Mouse (Mus musculus) intestine, embryonic 14.5 days (tissue): Measurements from ENCODE around the gene Trip12. TPM values are rescaled to one million over a fixed set of nuclear protein-coding genes. Genes with fewer than 3 reads are reported as not detected.

Experiments used
- ATAC-seq: fragments of 200-750 bp; cut with Nextera tagmentation; replicated peaks from 2 replicates; pipeline ENCODE4 v1.8.0; 2017; ENCODE audit warnings: low read depth, moderate number of reproducible peaks, moderate TSS enrichment, moderate library complexity; ENCODE audit not compliant: low FRiP score, low TSS enrichment
- DNase-seq: peaks from one replicate; pipeline ENCODE4 v3.0.0-alpha.2; 2018; ENCODE audit warnings: low spot score
- H3K27ac ChIP-seq: fragments of 300-500 bp; sonication (generic); 2 replicates; pipeline ENCODE4 v1.5.1; 2014; ENCODE audit warnings: low read depth, mild to moderate bottlenecking, control low read depth
- H3K27me3 ChIP-seq: fragments of 300-500 bp; sonication (generic); replicated peaks from 2 replicates; pipeline ENCODE4 v1.6.1; 2014; ENCODE audit warnings: low read length, control low read depth; ENCODE audit not compliant: control insufficient read depth, insufficient read depth
- H3K36me3 ChIP-seq: fragments of 300-500 bp; sonication (generic); 2 replicates; pipeline ENCODE4 v1.6.1; 2014; ENCODE audit warnings: low read length, control low read depth; ENCODE audit not compliant: control insufficient read depth, insufficient read depth
- H3K4me1 ChIP-seq: fragments of 300-500 bp; sonication (generic); replicated peaks from 2 replicates; pipeline ENCODE4 v1.6.1; 2014; ENCODE audit warnings: low read length, control low read depth, mixed read lengths; ENCODE audit not compliant: control insufficient read depth, insufficient read depth
- H3K4me2 ChIP-seq: fragments of 300-500 bp; sonication (generic); 2 replicates; pipeline ENCODE4 v1.6.1; 2014; ENCODE audit warnings: low read length
- H3K4me3 ChIP-seq: fragments of 300-500 bp; sonication (generic); 2 replicates; pipeline ENCODE4 v1.5.1; 2014; ENCODE audit warnings: low read depth, low read length, control low read depth, mixed read lengths
- H3K9ac ChIP-seq: fragments of 300-500 bp; sonication (generic); 2 replicates; pipeline ENCODE4 v1.6.1; 2014; ENCODE audit warnings: mild to moderate bottlenecking, low read length
- H3K9me3 ChIP-seq: fragments of 300-500 bp; sonication (generic); 2 replicates; pipeline ENCODE4 v1.6.1; 2016; ENCODE audit warnings: low read length, control low read depth; ENCODE audit not compliant: control insufficient read depth
- WGBS: fragments of 180-500 bp; shearing (Covaris S2); extraction: QIAGEN DNeasy Blood & Tissue Kit; methylation state at CpG from one replicate; pipeline ENCODE4 v1.1.7; 2014; 5-methylcytosine and 5-hydroxymethylcytosine counted together
- polyA plus RNA-seq: library from polyadenylated mRNA; unstranded; fragments of >200 nt; fragmentation: Nextera tagmentation; extraction: Ambion mirVana; gene quantifications from 2 replicates; pipeline ENCODE4 v1.2.1, GENCODE M21; 2014

The Trip12 gene
- polyA plus RNA-seq, 1 experiment from 2014 or later = 73.0 TPM

DNA sequence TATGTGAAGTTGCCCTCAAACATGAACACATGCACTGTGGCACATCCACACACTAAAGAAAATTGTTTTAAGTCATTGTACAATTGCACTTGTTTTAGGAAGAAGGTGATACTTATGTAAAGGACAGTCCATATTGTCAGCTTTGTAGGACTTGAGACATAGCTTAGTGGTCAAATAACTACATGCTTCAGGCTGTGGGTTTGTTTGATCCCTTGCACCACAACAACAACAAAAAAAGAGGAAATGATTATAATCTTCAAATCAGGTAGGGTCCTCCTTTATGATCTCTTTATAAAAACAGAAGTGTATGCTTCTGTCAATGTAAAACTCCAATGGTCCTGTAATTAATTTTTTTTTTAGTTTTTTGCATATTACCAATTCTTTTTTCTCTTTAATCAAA is 41.1 kb downstream of the Trip12 start:
- Histone ChIP-seq H3K4me2 (no peak overlapping the region), H3K36me3 (peaks cover 4% of the 10 kb centered on the region; the same call in 1 of the 2 replicates), H3K27me3 (no peaks in the 10 kb centered on the region), H3K4me3 (no peak overlapping the region), H3K27ac (no peak overlapping the region), H3K4me1 (no peaks in the 10 kb centered on the region), H3K9ac (no peak overlapping the region), H3K9me3 (no peaks in the 10 kb centered on the region)
- no peak for DNase-seq
- no peak for ATAC-seq

DNA sequence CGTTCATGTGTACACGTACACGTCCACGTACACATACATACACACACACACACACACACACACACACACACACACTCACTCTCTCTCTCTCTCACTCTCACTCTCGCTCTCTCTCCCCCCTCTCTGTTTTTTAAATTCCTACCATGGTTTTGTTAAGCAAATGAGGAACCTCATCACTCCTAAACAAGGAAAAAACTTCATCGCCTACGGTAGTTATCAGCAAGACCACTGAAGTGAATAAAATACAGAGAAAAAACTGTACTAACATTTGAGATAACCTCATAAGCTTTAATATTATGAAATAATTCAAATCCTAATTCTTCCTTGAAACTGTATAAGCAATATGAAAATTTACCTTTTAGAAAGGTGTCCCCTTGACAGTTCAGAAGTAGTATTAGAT is 45.0 kb downstream of the Trip12 start:
- no peak overlapping the region for H3K4me2 ChIP-seq
- ATAC-seq (no peak), DNase-seq (no peak)
- no peaks in the 10 kb centered on the region for H3K4me1 ChIP-seq
- no peak overlapping the region for H3K27ac ChIP-seq
- H3K27me3 ChIP-seq = no peaks in the 10 kb centered on the region
- no peaks in the 10 kb centered on the region for H3K9me3 ChIP-seq
- H3K9ac ChIP-seq = no peak overlapping the region
- H3K4me3 ChIP-seq = no peak overlapping the region
- 95% methylated on average over 7 of the region's 7 CpGs for WGBS
- H3K36me3 ChIP-seq = peaks cover 33% of the 10 kb centered on the region

DNA sequence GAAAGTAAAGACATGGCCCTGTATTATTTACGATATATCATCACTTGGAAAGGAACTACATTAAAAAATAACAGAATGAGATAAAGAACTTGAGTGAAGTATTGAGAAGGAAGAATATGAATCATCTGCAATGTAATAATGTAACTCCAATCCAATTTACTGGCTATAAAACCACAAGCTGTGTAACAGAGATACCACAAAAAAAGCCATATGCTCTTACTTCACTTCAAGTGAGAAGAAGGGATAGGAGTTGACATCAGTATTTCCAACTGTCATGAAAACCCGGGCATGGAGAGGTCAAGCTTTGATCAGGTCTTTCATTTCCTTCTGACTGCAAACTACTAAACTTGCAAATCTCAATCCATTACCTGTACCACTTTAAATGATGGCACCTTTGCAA is 48.9 kb downstream of the Trip12 start:
- no peak for ATAC-seq
- H3K9me3 ChIP-seq = no peaks in the 10 kb centered on the region
- H3K4me3 ChIP-seq = no peak overlapping the region
- no peaks in the 10 kb centered on the region for H3K27me3 ChIP-seq
- no peak overlapping the region for H3K27ac ChIP-seq
- WGBS = 91% methylated on average over 2 of the region's 2 CpGs
- H3K4me2 ChIP-seq = no peak overlapping the region
- H3K9ac ChIP-seq = no peak overlapping the region
- H3K4me1 ChIP-seq = no peaks in the 10 kb centered on the region
- DNase-seq = no peak
- H3K36me3 ChIP-seq = peaks cover 57% of the 10 kb centered on the region

DNA sequence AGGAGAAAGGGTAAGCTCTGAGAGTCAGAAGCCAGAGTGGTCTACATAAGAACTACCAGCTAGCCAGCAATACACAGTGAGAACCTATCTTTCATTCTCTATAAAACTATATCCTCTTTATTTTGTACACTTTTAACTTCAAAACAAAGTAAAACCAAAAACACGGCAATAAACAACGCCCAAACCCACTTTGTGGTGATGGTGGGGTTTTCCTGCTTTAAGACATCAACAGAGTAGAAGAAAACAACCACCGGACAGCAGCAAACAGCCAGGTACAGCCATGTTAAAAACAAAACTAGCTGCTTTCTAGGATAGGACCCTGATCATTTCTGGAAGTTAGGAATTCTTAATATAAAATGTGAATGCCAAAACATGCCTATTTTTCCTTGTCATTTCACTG is 59.7 kb downstream of the Trip12 start:
- Histone ChIP-seq H3K27me3 (no peaks in the 10 kb centered on the region), H3K9ac (no peak overlapping the region), H3K4me1 (no peaks in the 10 kb centered on the region), H3K9me3 (no peaks in the 10 kb centered on the region), H3K36me3 (peaks cover 44% of the 10 kb centered on the region), H3K4me3 (no peak overlapping the region), H3K27ac (no peak overlapping the region), H3K4me2 (no peak overlapping the region)
- DNase-seq (no peak), ATAC-seq (no peak)
- 97% methylated on average over 3 of the region's 3 CpGs for WGBS

DNA sequence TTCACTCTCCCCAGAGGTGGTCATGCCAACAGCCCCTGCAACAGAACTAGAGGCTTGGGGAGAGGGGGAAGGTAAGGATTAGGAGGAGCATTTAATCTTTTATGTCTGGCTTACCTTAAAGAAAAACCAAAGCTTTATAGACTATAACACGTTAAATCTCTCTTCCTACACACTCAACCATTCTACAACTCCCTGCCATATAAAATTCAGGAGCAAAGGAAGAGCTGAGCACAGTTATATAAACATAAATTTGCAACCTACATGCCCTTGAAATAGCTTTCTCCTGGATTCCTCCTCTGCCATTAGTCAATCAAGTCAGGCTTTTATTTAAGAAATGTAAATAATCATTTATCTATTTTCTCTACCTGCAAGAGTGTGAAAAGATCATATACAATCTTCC is 62.9 kb downstream of the Trip12 start:
- Histone ChIP-seq H3K9me3 (no peaks in the 10 kb centered on the region), H3K4me3 (no peak overlapping the region), H3K27ac (no peak overlapping the region), H3K27me3 (no peaks in the 10 kb centered on the region), H3K4me1 (no peaks in the 10 kb centered on the region), H3K36me3 (peaks cover 41% of the 10 kb centered on the region), H3K4me2 (no peak overlapping the region), H3K9ac (no peak overlapping the region)
- ATAC-seq (no peak), DNase-seq (no peak)
- 66% methylated on average over 1 of the region's 1 CpGs for WGBS

DNA sequence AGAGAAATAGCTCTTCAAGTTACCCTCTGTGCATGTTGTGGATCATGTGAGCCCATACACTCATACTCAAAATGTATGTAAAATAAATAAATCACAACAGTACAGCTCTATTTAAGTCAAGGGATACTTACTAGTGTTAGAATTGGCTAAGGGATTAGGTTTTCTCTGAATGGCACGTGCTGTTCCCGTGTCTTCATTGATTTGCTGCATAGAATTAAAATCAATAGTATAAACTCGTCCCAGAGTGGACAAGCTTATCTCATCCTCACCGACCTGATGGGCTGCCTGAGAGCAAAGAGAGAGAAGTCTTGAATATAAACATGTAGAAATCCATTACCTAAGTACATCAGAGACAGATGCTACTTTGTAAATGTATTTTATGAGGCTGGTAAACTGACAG is 81.5 kb downstream of the Trip12 start:
- no peak overlapping the region for H3K27ac ChIP-seq
- DNase-seq (no peak), ATAC-seq (no peak)
- WGBS = 77% methylated on average over 4 of the region's 4 CpGs
- no peaks in the 10 kb centered on the region for H3K27me3 ChIP-seq
- no peak overlapping the region for H3K4me3 ChIP-seq
- H3K4me1 ChIP-seq = no peaks in the 10 kb centered on the region
- H3K36me3 ChIP-seq = peaks cover 88% of the 10 kb centered on the region
- no peak overlapping the region for H3K4me2 ChIP-seq
- H3K9me3 ChIP-seq = no peaks in the 10 kb centered on the region
- no peak overlapping the region for H3K9ac ChIP-seq

DNA sequence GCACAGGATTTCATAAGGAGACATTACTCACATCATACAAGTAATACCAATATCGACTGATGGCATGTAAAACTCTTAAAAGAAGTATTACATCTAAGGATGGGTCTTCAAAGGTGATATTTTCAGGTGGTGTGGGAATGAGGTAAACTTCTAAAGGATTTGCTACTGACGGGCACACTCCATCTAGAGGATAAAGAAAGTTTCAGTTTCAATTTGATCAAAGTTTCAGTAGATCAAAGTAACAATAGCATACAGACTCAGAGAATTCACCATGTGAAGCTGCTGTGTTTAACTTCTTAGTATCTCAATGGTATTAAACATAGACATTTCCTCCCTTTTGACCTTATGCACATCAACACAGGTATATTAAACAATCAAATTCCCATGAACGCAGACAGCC is 98.2 kb downstream of the Trip12 start:
- Histone ChIP-seq H3K4me1 (no peaks in the 10 kb centered on the region), H3K4me3 (no peak overlapping the region), H3K27ac (no peak overlapping the region), H3K36me3 (peaks cover 82% of the 10 kb centered on the region), H3K9ac (no peak overlapping the region), H3K27me3 (no peaks in the 10 kb centered on the region), H3K9me3 (no peaks in the 10 kb centered on the region), H3K4me2 (no peak overlapping the region)
- 94% methylated on average over 3 of the region's 3 CpGs for WGBS
- DNase-seq (no peak), ATAC-seq (no peak)

DNA sequence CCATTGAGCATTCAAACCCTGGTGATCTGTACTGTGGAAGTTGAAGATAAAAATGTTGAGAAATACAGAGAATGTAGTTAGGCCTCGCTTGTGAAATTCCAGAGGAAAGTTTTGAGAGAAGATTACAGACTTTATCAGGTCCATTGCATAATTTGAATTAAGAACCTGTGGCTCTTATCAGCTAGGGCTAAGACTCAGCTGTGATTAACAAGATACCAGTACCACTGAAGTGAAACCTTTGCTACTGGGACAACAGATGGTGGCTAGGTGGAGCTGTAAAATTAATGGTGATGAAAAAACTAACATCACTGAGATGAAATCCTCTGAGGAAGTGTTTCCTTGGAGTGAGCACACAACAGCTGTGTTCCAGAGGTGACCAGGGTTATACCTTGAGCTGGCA is 100.2 kb downstream of the Trip12 start:
- H3K27ac ChIP-seq = no peak overlapping the region
- H3K9me3 ChIP-seq = no peaks in the 10 kb centered on the region
- H3K9ac ChIP-seq = no peak overlapping the region
- no peak for ATAC-seq
- no peak for DNase-seq
- H3K36me3 ChIP-seq = peaks cover 82% of the 10 kb centered on the region
- H3K4me3 ChIP-seq = no peak overlapping the region
- H3K4me2 ChIP-seq = no peak overlapping the region
- 81% methylated on average over 1 of the region's 1 CpGs for WGBS
- no peaks in the 10 kb centered on the region for H3K4me1 ChIP-seq
- H3K27me3 ChIP-seq = no peaks in the 10 kb centered on the region

DNA sequence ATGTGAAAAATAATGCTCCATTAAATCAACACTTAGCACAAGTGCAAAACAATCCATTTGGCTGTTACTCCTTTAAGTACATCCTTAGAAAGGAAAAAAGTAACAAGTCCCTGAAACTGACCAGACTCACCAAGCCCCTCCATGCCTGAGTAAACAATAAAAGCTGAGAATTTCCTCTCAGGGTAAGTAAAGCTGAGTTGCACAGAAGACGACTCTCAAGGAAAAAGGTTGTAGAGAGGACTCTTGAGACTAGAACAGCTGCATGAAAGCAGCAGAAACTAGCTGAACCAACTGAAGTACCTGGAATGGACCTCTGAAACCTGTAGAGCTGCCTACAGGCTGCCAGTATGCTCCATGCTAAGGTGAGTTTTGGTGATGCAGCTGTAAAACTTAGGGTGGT is 103.2 kb downstream of the Trip12 start:
- H3K9me3 ChIP-seq = no peaks in the 10 kb centered on the region
- WGBS = 47% methylated on average over 1 of the region's 1 CpGs
- no peaks in the 10 kb centered on the region for H3K4me1 ChIP-seq
- H3K4me2 ChIP-seq = no peak overlapping the region
- ATAC-seq = no peak
- no peak for DNase-seq
- H3K9ac ChIP-seq = no peak overlapping the region
- H3K36me3 ChIP-seq = peaks cover 73% of the 10 kb centered on the region
- no peaks in the 10 kb centered on the region for H3K27me3 ChIP-seq
- H3K4me3 ChIP-seq = no peak overlapping the region
- H3K27ac ChIP-seq = no peak overlapping the region
